Mouse (Mus musculus) testis, adult 2 months (tissue): ENCODE measurements around the gene Gab1. TPM values are rescaled to one million over a fixed set of nuclear protein-coding genes. Genes with fewer than 3 reads are reported as not detected.

ENCODE experiments used
- H3K27ac ChIP-seq: fragments of 200-500 bp; 2 replicates; pipeline ENCODE4 v1.5.1; 2012; ENCODE audit warnings: low read depth, low read length; ENCODE audit not compliant: control insufficient read depth, insufficient read depth
- H3K27me3 ChIP-seq: fragments of 200-500 bp; 2 replicates; pipeline ENCODE4 v1.6.1; 2012; ENCODE audit warnings: mild to moderate bottlenecking, low read length, moderate library complexity; ENCODE audit not compliant: control insufficient read depth, insufficient read depth
- H3K36me3 ChIP-seq: fragments of 200-500 bp; 2 replicates; pipeline ENCODE4 v1.6.1; 2012; ENCODE audit warnings: mild to moderate bottlenecking, low read length; ENCODE audit not compliant: control insufficient read depth, insufficient read depth
- H3K4me1 ChIP-seq: fragments of 200-500 bp; 2 replicates; pipeline ENCODE4 v1.6.1; 2012; ENCODE audit warnings: low read length; ENCODE audit not compliant: control insufficient read depth, insufficient read depth
- H3K4me3 ChIP-seq: fragments of 200-500 bp; 2 replicates; pipeline ENCODE4 v1.5.1; 2012; ENCODE audit warnings: low read depth, mild to moderate bottlenecking, low read length, moderate library complexity, mixed read lengths; ENCODE audit not compliant: control insufficient read depth
- CTCF ChIP-seq: fragments of 200-500 bp; IDR thresholded peaks from 2 replicates; pipeline ENCODE4 v1.5.1; 2012; ENCODE audit warnings: low read depth, mild to moderate bottlenecking, inconsistent platforms, low read length, moderate library complexity; ENCODE audit not compliant: control insufficient read depth, insufficient read depth, insufficient replicate concordance
- POLR2A ChIP-seq: fragments of 200-500 bp; IDR thresholded peaks from 2 replicates; pipeline ENCODE4 v1.6.1; 2012; ENCODE audit warnings: low read depth, mild to moderate bottlenecking, inconsistent platforms, low read length, moderate library complexity; ENCODE audit not compliant: control insufficient read depth
- polyA plus RNA-seq: library from polyadenylated mRNA; depleted of rRNA; stranded (reverse); fragments of >200 nt; gene quantifications from 2 replicates; pipeline ENCODE4 v1.2.3, GENCODE M21; 2012; rRNA removed

Gab1 gene
- 9.8 and 11.3 TPM in 2 replicates for polyA plus RNA-seq

- peak within 1 kb of the TSS; percentile 78 for H3K27ac ChIP-seq
- peaks cover 13% of the 10 kb centered on the region for H3K4me1 ChIP-seq
- no peaks in the 10 kb centered on the region for H3K27me3 ChIP-seq
- H3K36me3 ChIP-seq = no peaks in the 10 kb centered on the region
- H3K4me3 ChIP-seq = peak within 1 kb of the TSS; percentile 90
- TF ChIP-seq POLR2A (0 out of 2 replicates have a peak, but pooled peaks have one; percentile 11), CTCF (0 out of 2 replicates have a peak, but pooled peaks have one; percentile 7)
These were observed at the start of gene Gab1 for GRCm38 (mm10) chr8:80880196-80881106. TSS of gene Gab1 (minus strand) at chr8:80880519.

- Histone ChIP-seq H3K4me1 (no peaks in the 10 kb centered on the region), H3K36me3 (no peaks in the 10 kb centered on the region), H3K27ac (no peak overlapping the region), H3K27me3 (no peaks in the 10 kb centered on the region), H3K4me3 (no peak overlapping the region)
- TF ChIP-seq POLR2A = no peak
- TF ChIP-seq CTCF = no peak
These were observed 48.5 kb upstream of the Gab1 start for GRCm38 (mm10) chr8:80928770-80929169.

GRCm38 (mm10) chr8:80923794-80924316, 43.5 kb upstream of the Gab1 start:
- Histone ChIP-seq H3K27me3 (no peaks in the 10 kb centered on the region), H3K36me3 (no peaks in the 10 kb centered on the region), H3K4me3 (no peak overlapping the region), H3K27ac (0 out of 2 replicates have a peak overlapping the region, but pooled peaks have one; percentile 4), H3K4me1 (peaks cover 4% of the 10 kb centered on the region)
- TF ChIP-seq CTCF (no peak), POLR2A (no peak)

GRCm38 (mm10) chr8:80922642-80923041, 42.3 kb upstream of the Gab1 start:
- TF ChIP-seq POLR2A = no peak
- TF ChIP-seq CTCF = no peak
- Histone ChIP-seq H3K36me3 (no peaks in the 10 kb centered on the region), H3K27me3 (no peaks in the 10 kb centered on the region), H3K27ac (no peak overlapping the region), H3K4me1 (peaks cover 4% of the 10 kb centered on the region), H3K4me3 (no peak overlapping the region)

GRCm38 (mm10) chr8:80919130-80919529, 38.8 kb upstream of the Gab1 start:
- Histone ChIP-seq H3K4me3 (no peak overlapping the region), H3K36me3 (no peaks in the 10 kb centered on the region), H3K4me1 (peaks cover 9% of the 10 kb centered on the region), H3K27me3 (no peaks in the 10 kb centered on the region), H3K27ac (no peak overlapping the region)
- TF ChIP-seq CTCF (no peak), POLR2A (no peak)

GRCm38 (mm10) chr8:80918531-80918930, 38.2 kb upstream of the Gab1 start:
- Histone ChIP-seq H3K36me3 (no peaks in the 10 kb centered on the region), H3K27ac (no peak overlapping the region), H3K4me1 (peaks cover 9% of the 10 kb centered on the region), H3K27me3 (no peaks in the 10 kb centered on the region), H3K4me3 (no peak overlapping the region)
- TF ChIP-seq POLR2A (no peak), CTCF (no peak)

GRCm38 (mm10) chr8:80916463-80917235, 36.3 kb upstream of the Gab1 start:
- Histone ChIP-seq H3K4me1 (peaks cover 9% of the 10 kb centered on the region), H3K36me3 (no peaks in the 10 kb centered on the region), H3K4me3 (no peak overlapping the region), H3K27me3 (no peaks in the 10 kb centered on the region), H3K27ac (no peak overlapping the region)
- no peak for TF ChIP-seq CTCF
- no peak for TF ChIP-seq POLR2A
